Mouse (Mus musculus) forebrain, embryonic 10.5 days (tissue): ENCODE results near the gene Daam1. TPM values are rescaled to one million over a fixed set of nuclear protein-coding genes. Genes with fewer than 3 reads are reported as not detected.
"Not testable (repeated sequence)": the region's sequence is repeated elsewhere in the genome, so short reads cannot be mapped to it uniquely, and the experiment has no call there.

Experiments
- DNase-seq: peaks from one replicate; pipeline ENCODE4 v3.0.0-alpha.2; 2017; ENCODE audit warnings: low spot score; ENCODE audit errors: extremely low spot score
- H3K27ac ChIP-seq: fragments of 300-500 bp; sonication (generic); 2 replicates; pipeline ENCODE4 v1.5.1; 2016; ENCODE audit warnings: mild to moderate bottlenecking
- H3K27me3 ChIP-seq: fragments of 300-500 bp; sonication (generic); 2 replicates; pipeline ENCODE4 v1.6.1; 2016; ENCODE audit warnings: mild to moderate bottlenecking; ENCODE audit not compliant: poor library complexity, severe bottlenecking
- H3K36me3 ChIP-seq: fragments of 300-500 bp; sonication (generic); replicated peaks from 2 replicates; pipeline ENCODE4 v1.6.1; 2016; ENCODE audit warnings: mild to moderate bottlenecking, moderate library complexity
- H3K4me1 ChIP-seq: fragments of 300-500 bp; sonication (generic); 2 replicates; pipeline ENCODE4 v1.6.1; 2016
- H3K4me3 ChIP-seq: fragments of 300-500 bp; sonication (generic); 2 replicates; pipeline ENCODE4 v1.5.1; 2016; ENCODE audit warnings: mild to moderate bottlenecking, moderate library complexity
- H3K9me3 ChIP-seq: fragments of 300-500 bp; sonication (generic); 2 replicates; pipeline ENCODE4 v1.6.1; 2016; ENCODE audit warnings: mild to moderate bottlenecking, moderate library complexity
- WGBS: fragments of 180-500 bp; shearing (Covaris S2); methylation state at CpG from one replicate; pipeline ENCODE4 v1.1.7; 2016; 5-methylcytosine and 5-hydroxymethylcytosine counted together
- polyA plus RNA-seq: library from polyadenylated mRNA; unstranded; fragments of >200 nt; fragmentation: Nextera tagmentation; extraction: Ambion mirVana; gene quantifications from 2 replicates; pipeline ENCODE4 v1.2.1, GENCODE M21; 2016

Gene Daam1
- polyA plus RNA-seq, 1 experiment from 2014 or later = 7.7 TPM

- no peak overlapping the region for H3K4me3 ChIP-seq
- peaks cover 62% of the 10 kb centered on the region for H3K4me1 ChIP-seq
- no peak for DNase-seq
- no peak overlapping the region for H3K27ac ChIP-seq
- H3K36me3 ChIP-seq = no peaks in the 10 kb centered on the region
- 87% methylated on average over 5 of the region's 5 CpGs for whole genome bisulfite sequencing
- H3K9me3 ChIP-seq = no peaks in the 10 kb centered on the region
- 0 out of 2 replicates have a peak, but pooled peaks cover 3% of the 10 kb centered on the region for H3K27me3 ChIP-seq
Observed at GRCm38 (mm10) chr12:71837576-71837975, 6.7 kb downstream of the Daam1 start.

DNA sequence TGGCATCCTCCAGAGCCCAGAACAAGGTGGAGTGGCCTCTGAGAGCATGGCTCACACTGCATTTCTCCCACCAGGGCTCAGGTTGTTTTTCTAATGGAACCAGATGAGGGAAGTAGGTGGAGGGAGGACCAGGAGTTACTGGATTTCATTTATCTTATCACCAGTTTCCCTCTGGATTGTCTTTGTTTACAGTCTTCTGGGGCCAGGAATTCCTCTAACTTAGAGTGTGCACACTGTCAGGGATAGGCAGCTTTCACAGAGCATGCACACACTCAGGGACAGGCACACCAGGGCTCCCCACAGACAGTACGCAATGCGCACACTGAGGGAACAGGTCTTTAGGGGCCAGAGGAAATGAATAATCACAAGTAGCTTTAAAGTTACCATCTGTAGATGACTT is 7.4 kb downstream of the Daam1 start:
- 87% methylated on average over 2 of the region's 2 CpGs for WGBS
- Histone ChIP-seq H3K27ac (no peak overlapping the region), H3K4me1 (peaks cover 56% of the 10 kb centered on the region), H3K9me3 (no peaks in the 10 kb centered on the region), H3K4me3 (no peak overlapping the region), H3K36me3 (no peaks in the 10 kb centered on the region), H3K27me3 (0 out of 2 replicates have a peak, but pooled peaks cover 3% of the 10 kb centered on the region)
- no peak for DNase-seq

- no peak overlapping the region for H3K27ac ChIP-seq
- 0 out of 2 replicates have a peak, but pooled peaks cover 3% of the 10 kb centered on the region for H3K27me3 ChIP-seq
- peaks cover 48% of the 10 kb centered on the region for H3K4me1 ChIP-seq
- DNase-seq = no peak
- 85% methylated on average over 3 of the region's 3 CpGs for WGBS
- no peaks in the 10 kb centered on the region for H3K9me3 ChIP-seq
- H3K4me3 ChIP-seq = no peak overlapping the region
- H3K36me3 ChIP-seq = no peaks in the 10 kb centered on the region
Observed at GRCm38 (mm10) chr12:71839653-71840052, 8.8 kb downstream of the Daam1 start.

DNA sequence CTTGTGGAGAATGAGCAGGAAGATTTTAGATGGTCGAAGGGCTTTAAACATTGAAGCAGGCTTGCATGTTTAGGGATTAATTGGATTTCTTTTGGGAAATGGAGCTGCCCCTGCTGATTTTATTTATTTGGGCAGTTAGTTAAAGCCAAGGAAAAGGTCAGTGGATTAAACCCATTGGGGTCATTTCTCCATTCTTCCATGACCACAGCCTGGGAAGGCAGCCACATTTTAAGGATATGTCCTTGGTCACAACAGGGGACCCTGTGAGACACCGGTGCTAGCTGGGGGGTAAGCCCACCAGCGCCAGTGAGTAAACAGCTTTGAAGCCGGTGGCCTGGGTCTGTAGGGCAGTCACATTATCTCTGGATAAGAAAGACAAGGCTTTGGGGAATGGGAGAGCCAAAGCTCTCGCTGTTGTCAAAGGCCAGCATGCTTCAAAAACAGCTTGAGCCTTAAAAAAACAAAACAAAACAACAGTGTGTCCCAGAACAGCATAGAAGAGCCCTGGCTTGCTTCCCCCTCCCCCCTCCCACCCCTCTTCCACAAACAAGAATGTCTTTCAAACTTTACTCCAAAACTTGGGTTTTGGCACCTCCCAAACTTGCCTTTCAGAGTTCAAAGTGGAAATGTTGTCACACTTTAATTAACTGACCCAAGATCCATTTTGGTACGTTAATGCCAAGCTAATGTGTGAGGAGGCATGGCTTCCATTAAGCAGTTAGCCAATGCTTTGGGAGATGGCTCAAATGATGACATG is 9.7 kb downstream of the Daam1 start:
- DNase-seq = no peak
- Histone ChIP-seq H3K4me1 (peaks cover 42% of the 10 kb centered on the region), H3K4me3 (no peak overlapping the region), H3K27me3 (0 out of 2 replicates have a peak, but pooled peaks cover 3% of the 10 kb centered on the region), H3K36me3 (no peaks in the 10 kb centered on the region), H3K27ac (no peak overlapping the region), H3K9me3 (no peaks in the 10 kb centered on the region)
- 7% methylated on average over 6 of the region's 6 CpGs for WGBS

GRCm38 (mm10) chr12:71842006-71842405 is 11.1 kb downstream of the Daam1 start:
- no peaks in the 10 kb centered on the region for H3K9me3 ChIP-seq
- H3K27me3 ChIP-seq = 0 out of 2 replicates have a peak, but pooled peaks cover 3% of the 10 kb centered on the region
- H3K36me3 ChIP-seq = no peaks in the 10 kb centered on the region; the same call in 1 of the 2 replicates
- DNase-seq = no peak
- peaks cover 42% of the 10 kb centered on the region for H3K4me1 ChIP-seq
- 77% methylated on average over 3 of the region's 3 CpGs for WGBS
- no peak overlapping the region for H3K4me3 ChIP-seq
- H3K27ac ChIP-seq = no peak overlapping the region

- 99% methylated on average over 2 of the region's 2 CpGs for WGBS
Observed at GRCm38 (mm10) chr12:71842588-71842987, 11.7 kb downstream of the Daam1 start.

DNA sequence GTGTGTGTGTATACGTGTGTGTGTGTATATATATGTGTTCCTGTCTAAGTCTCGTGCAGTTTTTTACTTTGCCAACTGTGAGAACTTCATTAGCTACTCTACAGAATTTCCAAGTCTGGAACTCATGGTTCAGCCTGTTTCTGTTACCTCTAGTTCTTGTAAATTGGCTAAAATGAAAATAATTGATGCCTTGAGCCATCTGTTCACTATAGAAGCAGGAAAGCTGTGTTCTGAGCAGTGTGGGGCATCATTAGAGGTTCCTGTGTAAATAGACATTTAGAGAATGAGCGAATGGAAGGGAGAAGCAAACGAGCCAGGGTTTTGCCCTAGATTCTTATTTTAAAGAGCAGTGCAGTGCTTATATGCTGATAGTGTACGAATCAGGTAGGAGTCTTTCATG is 14.6 kb downstream of the Daam1 start:
- Histone ChIP-seq H3K9me3 (no peaks in the 10 kb centered on the region), H3K27me3 (no peaks in the 10 kb centered on the region), H3K4me1 (peaks cover 22% of the 10 kb centered on the region), H3K27ac (no peak overlapping the region), H3K36me3 (no peaks in the 10 kb centered on the region; the same call in 1 of the 2 replicates), H3K4me3 (no peak overlapping the region)
- DNase-seq = no peak
- 87% methylated on average over 5 of the region's 5 CpGs for WGBS

More at GRCm38 (mm10) chr12:71842588-71842987, 11.7 kb downstream of the Daam1 start:
- H3K9me3 ChIP-seq = no peaks in the 10 kb centered on the region
- no peaks in the 10 kb centered on the region; the same call in 1 of the 2 replicates for H3K36me3 ChIP-seq
- peaks cover 38% of the 10 kb centered on the region for H3K4me1 ChIP-seq
- no peak for DNase-seq
- H3K27me3 ChIP-seq = 0 out of 2 replicates have a peak, but pooled peaks cover 1% of the 10 kb centered on the region
- H3K27ac ChIP-seq = no peak overlapping the region
- no peak overlapping the region for H3K4me3 ChIP-seq

DNA sequence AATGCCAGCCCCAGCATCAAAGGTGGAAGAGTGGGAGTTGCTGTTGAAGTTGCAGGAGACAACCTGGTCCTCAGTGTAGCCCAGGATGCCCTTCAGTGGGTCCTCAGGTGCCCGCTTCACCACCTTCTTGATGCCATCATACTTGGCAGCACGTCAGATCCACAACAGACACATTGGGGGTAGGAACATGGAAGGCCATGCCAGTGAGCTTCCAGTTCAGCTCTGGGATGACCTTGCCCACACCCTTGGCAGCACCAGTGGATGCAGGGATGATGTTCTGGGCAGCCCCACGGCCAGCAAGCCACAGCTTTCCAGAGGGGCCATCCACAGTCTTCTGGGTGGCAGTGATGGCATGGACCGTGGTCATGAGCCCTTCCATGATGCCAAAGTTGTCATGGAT is 15.5 kb downstream of the Daam1 start:
- H3K27ac ChIP-seq, H3K9me3 ChIP-seq, DNase-seq, H3K36me3 ChIP-seq, H3K27me3 ChIP-seq, H3K4me3 ChIP-seq: not testable (repeated sequence)
- H3K4me1 ChIP-seq = peaks cover 14% of the 10 kb centered on the region
- WGBS = over 99% methylated on average over 4 of the region's 4 CpGs

DNA sequence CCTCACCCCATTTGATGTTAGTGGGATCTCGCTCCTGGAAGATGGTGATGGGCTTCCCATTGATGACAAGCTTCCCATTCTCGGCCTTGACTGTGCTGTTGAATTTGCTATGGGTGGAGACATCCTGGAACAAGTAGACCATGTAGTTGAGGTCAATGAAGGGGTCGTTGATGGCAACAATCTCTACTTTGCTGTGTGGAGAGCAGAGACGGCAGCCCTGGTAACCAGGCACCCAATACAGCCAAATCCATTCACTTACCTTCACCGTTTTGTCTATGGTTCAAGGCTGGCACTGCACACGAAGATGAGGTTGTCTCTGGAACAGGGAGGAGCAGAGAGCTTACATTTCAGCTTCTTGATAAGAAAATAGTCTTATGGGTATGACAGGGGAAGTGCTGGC is 16.1 kb downstream of the Daam1 start:
- H3K4me1 ChIP-seq = peaks cover 12% of the 10 kb centered on the region
- H3K4me3 ChIP-seq, H3K36me3 ChIP-seq, H3K27ac ChIP-seq, H3K9me3 ChIP-seq, DNase-seq, H3K27me3 ChIP-seq: not testable (repeated sequence)
- WGBS = 95% methylated on average over 6 of the region's 6 CpGs

DNA sequence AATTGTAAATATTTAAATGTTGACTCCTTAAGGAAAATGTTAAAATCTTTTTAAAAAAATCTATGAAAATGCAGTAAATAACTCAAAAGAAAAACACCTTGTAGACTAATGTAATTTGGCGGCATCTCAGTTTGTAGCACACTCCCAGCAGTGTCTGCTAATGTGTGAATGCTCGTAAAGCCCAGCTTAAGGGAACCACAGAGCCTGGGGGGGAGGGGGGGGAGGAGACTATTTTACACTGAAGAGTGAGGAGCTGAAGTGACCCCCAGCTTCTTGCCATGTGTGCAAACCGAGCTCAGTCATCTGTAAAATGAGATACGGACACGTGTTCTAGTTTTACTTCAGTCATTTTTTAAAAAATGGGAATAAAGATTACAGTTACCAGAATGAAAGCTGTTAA is 16.7 kb downstream of the Daam1 start:
- Histone ChIP-seq H3K9me3 (no peaks in the 10 kb centered on the region), H3K4me3 (no peak overlapping the region), H3K36me3 (no peaks in the 10 kb centered on the region; the same call in 1 of the 2 replicates), H3K4me1 (peaks cover 12% of the 10 kb centered on the region), H3K27me3 (no peaks in the 10 kb centered on the region), H3K27ac (no peak overlapping the region)
- WGBS = 77% methylated on average over 5 of the region's 5 CpGs
- DNase-seq = no peak

DNA sequence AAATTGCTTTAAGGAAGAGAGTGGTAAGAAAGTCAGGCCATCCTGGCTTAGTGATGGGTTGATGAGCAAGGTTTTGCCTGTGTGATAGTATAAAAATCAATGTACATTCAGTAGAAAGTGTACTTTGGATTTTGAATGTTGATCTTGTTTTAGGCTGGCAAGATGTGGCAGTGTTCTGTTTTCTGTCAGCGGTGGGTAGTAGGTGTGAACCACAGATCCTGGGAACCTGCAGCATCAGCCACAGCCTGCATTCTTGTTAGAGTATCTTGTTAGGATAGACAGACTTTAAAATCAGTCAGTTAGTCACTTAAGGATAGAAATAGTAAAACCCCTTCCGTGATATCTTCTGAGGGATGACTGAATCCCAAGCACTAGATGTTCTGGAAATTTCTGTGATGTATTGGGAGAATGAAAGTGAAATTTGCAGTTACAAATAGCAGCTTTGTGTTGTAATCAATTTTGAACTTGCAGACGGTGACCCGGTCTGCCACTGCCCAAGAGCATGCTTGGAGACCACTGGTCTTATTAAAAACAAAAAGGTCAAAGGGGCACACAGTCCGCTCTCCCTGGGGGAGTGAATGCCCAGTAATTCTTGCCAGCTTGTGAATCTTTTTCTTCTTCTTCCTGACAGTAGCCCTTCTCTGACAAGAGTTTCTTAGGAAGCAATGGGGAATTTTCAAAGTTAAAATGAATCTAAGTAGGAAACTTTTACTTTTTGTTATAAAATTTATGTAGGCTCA is 17.3 kb downstream of the Daam1 start:
- H3K4me1 ChIP-seq = peaks cover 14% of the 10 kb centered on the region
- H3K9me3 ChIP-seq = no peaks in the 10 kb centered on the region
- no peak overlapping the region for H3K4me3 ChIP-seq
- no peak for DNase-seq
- 64% methylated on average over 5 of the region's 5 CpGs for WGBS
- no peaks in the 10 kb centered on the region; the same call in 1 of the 2 replicates for H3K36me3 ChIP-seq
- no peak overlapping the region for H3K27ac ChIP-seq
- H3K27me3 ChIP-seq = no peaks in the 10 kb centered on the region

GRCm38 (mm10) chr12:71849051-71849450 is 18.2 kb downstream of the Daam1 start:
- Histone ChIP-seq H3K27ac (no peak overlapping the region), H3K36me3 (no peaks in the 10 kb centered on the region; the same call in 1 of the 2 replicates), H3K4me1 (peaks cover 18% of the 10 kb centered on the region), H3K9me3 (no peaks in the 10 kb centered on the region), H3K4me3 (no peak overlapping the region), H3K27me3 (no peaks in the 10 kb centered on the region)
- no peak for DNase-seq
- WGBS = 94% methylated on average over 7 of the region's 7 CpGs

DNA sequence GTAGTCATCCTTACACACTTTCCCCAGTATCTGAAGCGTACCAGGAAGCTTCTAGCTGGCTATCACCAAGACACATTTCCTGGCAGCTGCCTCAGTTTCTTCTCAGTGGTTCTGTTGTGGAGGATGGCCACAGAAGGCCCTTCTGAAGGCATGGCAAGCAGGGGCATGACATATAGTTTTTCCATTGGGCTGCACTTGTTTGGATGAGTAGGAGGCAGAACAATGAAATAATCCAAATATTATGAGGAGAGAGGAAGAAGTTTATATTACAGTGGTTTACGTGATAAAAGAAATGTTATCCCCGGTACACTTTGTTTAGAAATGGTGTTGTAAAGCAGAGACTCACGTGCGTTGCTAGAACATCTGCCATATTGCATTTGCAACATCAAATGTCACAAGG is 19.3 kb downstream of the Daam1 start:
- Histone ChIP-seq H3K27ac (no peak overlapping the region), H3K4me3 (no peak overlapping the region), H3K27me3 (no peaks in the 10 kb centered on the region), H3K9me3 (no peaks in the 10 kb centered on the region), H3K4me1 (peaks cover 22% of the 10 kb centered on the region), H3K36me3 (no peaks in the 10 kb centered on the region; the same call in 1 of the 2 replicates)
- no peak for DNase-seq
- 96% methylated on average over 5 of the region's 5 CpGs for WGBS
